Mouse (Mus musculus): ENCODE measurements at regions not wholly inside any gene's neighbourhood (a gene's known extent, or its start where the extent isn't known, plus 50 kb on each side); places are given as distances from the start of the nearest gene placed in this dataset.

DNA sequence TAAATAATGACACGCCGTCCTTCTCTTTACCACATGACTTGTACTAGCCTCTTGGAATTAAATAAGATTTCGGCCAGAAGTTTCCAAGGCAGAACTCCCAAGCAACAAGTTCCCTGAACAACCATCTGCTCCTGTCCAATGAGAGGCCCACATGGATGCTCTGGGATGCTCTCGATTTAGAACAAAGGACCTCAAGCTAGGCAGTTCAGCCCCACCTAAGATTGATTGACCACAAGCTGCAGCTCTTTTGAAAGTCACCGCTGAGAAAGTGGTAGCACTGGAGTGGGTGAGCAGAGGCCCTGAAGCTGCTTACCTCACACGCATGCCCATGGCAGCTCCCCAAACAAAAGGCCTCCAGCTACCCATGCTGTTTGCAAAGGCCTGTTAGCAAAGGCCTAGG is 73.1 kb upstream of the Eomes start:
- 63% methylated on average over 6 of the region's 6 CpGs for WGBS
- Histone ChIP-seq H3K27me3 (ENCODE audit: control insufficient read depth, insufficient read depth, low read length) (no peaks in the 10 kb centered on the region), H3K36me3 (ENCODE audit: control insufficient read depth, insufficient read depth, low read length) (no peaks in the 10 kb centered on the region)

DNA sequence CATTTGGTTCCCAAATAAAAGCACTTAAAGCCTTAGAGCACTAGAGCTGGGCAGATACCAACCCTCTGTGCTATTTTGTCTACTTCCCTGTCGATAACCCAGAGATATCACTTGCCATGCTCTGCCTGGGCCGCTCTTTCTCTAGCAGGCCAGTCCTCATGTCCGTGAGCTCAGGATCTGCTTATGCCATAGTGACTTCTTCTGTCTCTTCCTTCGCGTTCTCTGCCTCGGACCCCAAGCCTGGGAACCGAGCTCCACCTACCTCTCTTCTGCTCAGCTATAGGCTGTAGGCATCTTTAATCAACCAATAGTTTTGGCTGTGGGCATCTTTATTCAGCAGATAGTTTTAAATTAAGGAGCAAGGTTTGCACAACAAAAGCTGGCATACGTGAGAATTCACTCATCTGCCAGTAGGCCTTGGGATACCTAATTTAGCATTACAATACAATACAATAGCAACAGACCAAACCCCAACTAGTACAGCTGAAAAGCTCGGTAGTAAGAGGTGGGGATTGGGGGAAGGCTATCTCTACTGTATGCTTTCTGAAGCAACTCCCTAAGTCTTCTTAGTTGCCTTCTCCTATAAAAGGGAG is 72.0 kb upstream of the Eomes start:
- 84% methylated on average over 9 of the region's 9 CpGs for WGBS
- no peak for TF ChIP-seq POLR2A (IDR thresholded peaks at IDR 0.05; ENCODE audit: low read depth, low read length)
- TF ChIP-seq CTCF (IDR thresholded peaks at IDR 0.05; ENCODE audit: extremely low read depth, insufficient read length, insufficient replicate concordance, low read depth, low read length): no peak
- no peak overlapping the region for H3K27ac ChIP-seq (ENCODE audit: insufficient read depth, low read depth, low read length)
- no peaks in the 10 kb centered on the region for H3K27me3 ChIP-seq (ENCODE audit: control insufficient read depth, insufficient read depth, low read length)
- no peak overlapping the region for H3K4me3 ChIP-seq (ENCODE audit: low read depth, low read length)
- H3K4me1 ChIP-seq (ENCODE audit: control insufficient read depth, insufficient read depth, insufficient read length, low read length): no peaks in the 10 kb centered on the region
- no peaks in the 10 kb centered on the region for H3K36me3 ChIP-seq (ENCODE audit: control insufficient read depth, insufficient read depth, low read length)

More for the DNA sequence above, 73.1 kb upstream of the Eomes start:
- TF ChIP-seq POLR2A (IDR thresholded peaks at IDR 0.05; ENCODE audit: low read depth, low read length): no peak
- Histone ChIP-seq H3K4me3 (ENCODE audit: low read depth, low read length) (no peak overlapping the region), H3K27ac (ENCODE audit: insufficient read depth, low read depth, low read length) (no peak overlapping the region), H3K4me1 (ENCODE audit: control insufficient read depth, insufficient read depth, insufficient read length, low read length) (no peaks in the 10 kb centered on the region)

DNA sequence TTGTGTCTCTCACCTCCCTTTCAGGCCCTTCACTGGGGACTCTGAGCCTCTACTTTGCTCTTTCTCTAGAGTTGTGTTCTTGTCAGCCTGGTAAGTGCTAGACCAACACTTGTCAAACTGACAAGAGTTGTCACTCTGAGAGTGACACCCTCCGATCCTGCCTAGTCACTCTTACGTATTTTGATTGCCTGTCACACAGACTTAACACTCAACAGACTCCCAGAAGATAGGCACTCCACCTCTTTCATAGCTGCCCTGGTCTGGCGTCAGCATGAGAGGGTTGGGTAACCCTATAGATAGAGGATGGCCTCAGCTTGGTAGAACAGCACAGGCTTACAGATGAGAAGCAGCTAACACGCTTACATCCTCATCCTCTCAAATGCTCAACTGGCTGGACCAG is 62.0 kb upstream of the Eomes start:
- Histone ChIP-seq H3K27me3 (ENCODE audit: control insufficient read depth, insufficient read depth, low read length) (no peaks in the 10 kb centered on the region), H3K27ac (ENCODE audit: insufficient read depth, low read depth, low read length) (no peak overlapping the region), H3K4me3 (ENCODE audit: low read depth, low read length) (no peak overlapping the region), H3K36me3 (ENCODE audit: control insufficient read depth, insufficient read depth, low read length) (no peaks in the 10 kb centered on the region), H3K4me1 (ENCODE audit: control insufficient read depth, insufficient read depth, insufficient read length, low read length) (no peaks in the 10 kb centered on the region)
- TF ChIP-seq POLR2A (IDR thresholded peaks at IDR 0.05; ENCODE audit: low read depth, low read length): no peak
- no peak for TF ChIP-seq CTCF (IDR thresholded peaks at IDR 0.05; ENCODE audit: extremely low read depth, insufficient read length, insufficient replicate concordance, low read depth, low read length)
- WGBS: 71% methylated on average over 4 of the region's 4 CpGs

DNA sequence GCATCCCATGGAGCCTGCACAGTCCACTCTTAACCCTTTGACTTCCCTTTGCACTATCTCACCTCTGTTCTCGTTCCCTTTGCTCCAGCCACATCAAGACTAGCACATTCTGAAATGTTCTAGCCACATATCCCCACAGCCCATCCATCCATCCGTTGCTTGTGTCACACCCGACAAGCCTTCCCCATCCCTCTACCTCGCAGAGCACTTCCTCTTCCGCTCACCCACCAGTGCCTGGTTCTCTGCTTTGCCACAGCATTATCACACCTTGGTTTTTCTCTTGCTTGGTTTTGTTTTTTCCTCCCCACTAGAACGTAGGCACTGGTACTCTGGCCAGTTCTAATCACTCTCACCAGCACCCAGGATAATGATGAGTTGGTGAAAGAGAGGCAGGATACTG is 61.5 kb upstream of the Eomes start:
- Histone ChIP-seq H3K36me3 (ENCODE audit: control insufficient read depth, insufficient read depth, low read length) (no peaks in the 10 kb centered on the region), H3K4me3 (ENCODE audit: low read depth, low read length) (no peak overlapping the region), H3K27me3 (ENCODE audit: control insufficient read depth, insufficient read depth, low read length) (no peaks in the 10 kb centered on the region), H3K27ac (ENCODE audit: insufficient read depth, low read depth, low read length) (no peak overlapping the region), H3K4me1 (ENCODE audit: control insufficient read depth, insufficient read depth, insufficient read length, low read length) (no peaks in the 10 kb centered on the region)
- no peak for TF ChIP-seq CTCF (IDR thresholded peaks at IDR 0.05; ENCODE audit: extremely low read depth, insufficient read length, insufficient replicate concordance, low read depth, low read length)
- TF ChIP-seq POLR2A (IDR thresholded peaks at IDR 0.05; ENCODE audit: low read depth, low read length): no peak
- WGBS: 81% methylated on average over 6 of the region's 6 CpGs

DNA sequence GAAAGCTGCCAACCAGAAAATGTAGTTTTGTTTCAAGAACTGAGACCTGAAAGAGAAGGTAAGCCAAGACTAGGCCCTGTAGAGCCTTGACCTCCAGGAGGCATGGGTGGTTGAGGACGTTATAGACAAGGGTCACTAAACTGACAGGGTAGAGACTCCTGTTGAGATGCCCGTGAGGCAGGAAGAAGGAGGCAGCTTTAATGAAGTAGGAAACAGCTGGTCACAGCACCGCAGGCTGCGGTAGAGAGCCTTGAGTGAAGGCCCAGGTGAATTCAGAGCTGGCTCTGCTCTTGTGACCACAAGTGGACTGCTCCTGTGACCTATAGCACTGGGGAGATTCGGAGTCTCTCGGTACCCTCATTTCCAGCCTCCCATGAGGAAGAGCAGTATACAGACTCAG is 53.7 kb upstream of the Eomes start:
- no peak overlapping the region for H3K4me3 ChIP-seq (ENCODE audit: low read depth, low read length)

More for the DNA sequence above, 53.7 kb upstream of the Eomes start:
- Histone ChIP-seq H3K4me1 (ENCODE audit: control insufficient read depth, insufficient read depth, insufficient read length, low read length) (no peaks in the 10 kb centered on the region), H3K36me3 (ENCODE audit: control insufficient read depth, insufficient read depth, low read length) (no peaks in the 10 kb centered on the region), H3K27ac (ENCODE audit: insufficient read depth, low read depth, low read length) (no peak overlapping the region), H3K27me3 (ENCODE audit: control insufficient read depth, insufficient read depth, low read length) (no peaks in the 10 kb centered on the region)
- TF ChIP-seq CTCF (IDR thresholded peaks at IDR 0.05; ENCODE audit: extremely low read depth, insufficient read length, insufficient replicate concordance, low read depth, low read length) (no peak), POLR2A (IDR thresholded peaks at IDR 0.05; ENCODE audit: low read depth, low read length) (no peak)
- WGBS: 83% methylated on average over 6 of the region's 6 CpGs

Data from small intestine, adult 2 months (tissue).